Mouse (Mus musculus): ENCODE results near the gene Shc1. TPM values are rescaled to one million over a fixed set of nuclear protein-coding genes. Genes with fewer than 3 reads are reported as not detected.

Shc1 gene
- polyA plus RNA-seq (2012; fragmentation: generic; extraction: Trizol), result 86.3 TPM
- long read RNA-seq, experiment 1, transcript Shc1-202 (12 exons, 2,617 nt), result minor isoform, 8 of 48 reads
- long read RNA-seq, experiment 1, transcript Shc1-201 (13 exons, 3,250 nt), result major isoform, 11 of 48 reads
- long read RNA-seq, experiment 1, partial matches to known transcripts, result 7 of 48 reads
- long read RNA-seq, experiment 1, other reads (novel, unspliced or antisense), result 22 of 48 reads
- long read RNA-seq, experiment 2, transcript Shc1-202 (12 exons, 2,617 nt), result minor isoform, 84 of 582 reads
- long read RNA-seq, experiment 2, transcript Shc1-201 (13 exons, 3,250 nt), result major isoform, 348 of 582 reads
- long read RNA-seq, experiment 2, partial matches to known transcripts, result 32 of 582 reads
- long read RNA-seq, experiment 2, other reads (novel, unspliced or antisense), result 118 of 582 reads

- TF ChIP-seq MAX (IDR thresholded peaks at IDR 0.05) (peak; percentile 71), USF1 (IDR thresholded peaks at IDR 0.05; ENCODE audit: low read depth) (no peak)
- peak within 1 kb of the TSS; percentile 73 for H3K4me3 ChIP-seq (ENCODE audit: insufficient read depth, poor library complexity, severe bottlenecking)
- H3ac ChIP-seq (ENCODE audit: control insufficient read depth, insufficient read length, low read depth), result peak within 1 kb of the TSS; percentile 86
- peaks cover 54% of the 10 kb centered on the region for H3K79me3 ChIP-seq (ENCODE audit: low read depth)
- H3K36me3 ChIP-seq (ENCODE audit: control insufficient read depth, insufficient read depth), result peaks cover 51% of the 10 kb centered on the region
- H3K27me3 ChIP-seq (ENCODE audit: control insufficient read depth, insufficient read depth, insufficient read length), result no peaks in the 10 kb centered on the region
- H3K79me2 ChIP-seq (ENCODE audit: control insufficient read depth, insufficient read depth), result peaks cover 77% of the 10 kb centered on the region
Measured at GRCm38 (mm10) chr3:89418170-89418860, at the start of gene Shc1, which contains the start of gene Cks1b. Shc1 (plus strand) TSS chr3:89418443. Cks1b (minus strand) TSS chr3:89418383.

- TF ChIP-seq MYOG (IDR thresholded peaks at IDR 0.05; ENCODE audit: control insufficient read depth, extremely low read depth, insufficient read length), result no peak
- TF ChIP-seq MAX (IDR thresholded peaks at IDR 0.05), result no peak
- TF ChIP-seq USF1 (IDR thresholded peaks at IDR 0.05; ENCODE audit: low read depth), result no peak
- no peak for TF ChIP-seq CTCF (IDR thresholded peaks at IDR 0.05; ENCODE audit: control insufficient read depth, insufficient read depth, insufficient read length)
- no peak for TF ChIP-seq FOSL1 (IDR thresholded peaks at IDR 0.05; ENCODE audit: insufficient read depth, low read length, poor library complexity, severe bottlenecking)
- TF ChIP-seq CEBPB (IDR thresholded peaks at IDR 0.05; ENCODE audit: low read depth), result no peak
- TF ChIP-seq MYOD1 (IDR thresholded peaks at IDR 0.05; ENCODE audit: control insufficient read depth, insufficient read length, low read depth), result no peak
- Histone ChIP-seq H3K27me3 (ENCODE audit: control insufficient read depth, insufficient read depth, insufficient read length) (peaks cover 7% of the 10 kb centered on the region), H3K4me3 (ENCODE audit: insufficient read depth, poor library complexity, severe bottlenecking) (no peak overlapping the region), H3ac (ENCODE audit: control insufficient read depth, insufficient read length, low read depth) (no peak overlapping the region), H3K36me3 (ENCODE audit: control insufficient read depth, insufficient read depth) (peaks cover under 1% of the 10 kb centered on the region), H3K79me3 (ENCODE audit: low read depth) (no peaks in the 10 kb centered on the region), H3K79me2 (ENCODE audit: control insufficient read depth, insufficient read depth) (no peaks in the 10 kb centered on the region)
Measured at GRCm38 (mm10) chr3:89373581-89374231, 44.5 kb upstream of the Shc1 start.

GRCm38 (mm10) chr3:89377831-89378230 lies 40.4 kb upstream of the Shc1 start:
- no peaks in the 10 kb centered on the region for H3K79me3 ChIP-seq (ENCODE audit: low read depth)
- no peak overlapping the region for H3K4me3 ChIP-seq (ENCODE audit: insufficient read depth, poor library complexity, severe bottlenecking)
- TF ChIP-seq CTCF (IDR thresholded peaks at IDR 0.05; ENCODE audit: control insufficient read depth, insufficient read depth, insufficient read length) (no peak), CEBPB (IDR thresholded peaks at IDR 0.05; ENCODE audit: low read depth) (no peak), MYOG (IDR thresholded peaks at IDR 0.05; ENCODE audit: control insufficient read depth, extremely low read depth, insufficient read length) (no peak), MAX (IDR thresholded peaks at IDR 0.05) (no peak), USF1 (IDR thresholded peaks at IDR 0.05; ENCODE audit: low read depth) (no peak), FOSL1 (IDR thresholded peaks at IDR 0.05; ENCODE audit: insufficient read depth, low read length, poor library complexity, severe bottlenecking) (no peak), MYOD1 (IDR thresholded peaks at IDR 0.05; ENCODE audit: control insufficient read depth, insufficient read length, low read depth) (no peak)
- peaks cover 15% of the 10 kb centered on the region for H3K36me3 ChIP-seq (ENCODE audit: control insufficient read depth, insufficient read depth)
- H3ac ChIP-seq (ENCODE audit: control insufficient read depth, insufficient read length, low read depth), result no peak overlapping the region
- no peaks in the 10 kb centered on the region for H3K27me3 ChIP-seq (ENCODE audit: control insufficient read depth, insufficient read depth, insufficient read length)
- H3K79me2 ChIP-seq (ENCODE audit: control insufficient read depth, insufficient read depth), result peaks cover under 1% of the 10 kb centered on the region

- Histone ChIP-seq H3K4me3 (ENCODE audit: insufficient read depth, poor library complexity, severe bottlenecking) (no peak overlapping the region), H3K27me3 (ENCODE audit: control insufficient read depth, insufficient read depth, insufficient read length) (no peaks in the 10 kb centered on the region), H3K79me3 (ENCODE audit: low read depth) (no peaks in the 10 kb centered on the region), H3K79me2 (ENCODE audit: control insufficient read depth, insufficient read depth) (peaks cover 8% of the 10 kb centered on the region), H3K36me3 (ENCODE audit: control insufficient read depth, insufficient read depth) (peaks cover 15% of the 10 kb centered on the region), H3ac (ENCODE audit: control insufficient read depth, insufficient read length, low read depth) (peak overlapping the region; percentile 27)
- TF ChIP-seq MAX (IDR thresholded peaks at IDR 0.05), result no peak
- peak; percentile 94 for TF ChIP-seq CTCF (IDR thresholded peaks at IDR 0.05; ENCODE audit: control insufficient read depth, insufficient read depth, insufficient read length)
Measured at GRCm38 (mm10) chr3:89378394-89379067, 39.7 kb upstream of the Shc1 start.

- H3K27me3 ChIP-seq (ENCODE audit: control insufficient read depth, insufficient read depth, insufficient read length), result no peaks in the 10 kb centered on the region
- peaks cover 15% of the 10 kb centered on the region for H3K36me3 ChIP-seq (ENCODE audit: control insufficient read depth, insufficient read depth)
- H3ac ChIP-seq (ENCODE audit: control insufficient read depth, insufficient read length, low read depth), result no peak overlapping the region
- no peak overlapping the region for H3K4me3 ChIP-seq (ENCODE audit: insufficient read depth, poor library complexity, severe bottlenecking)
- peaks cover 18% of the 10 kb centered on the region for H3K79me2 ChIP-seq (ENCODE audit: control insufficient read depth, insufficient read depth)
- H3K79me3 ChIP-seq (ENCODE audit: low read depth), result peaks cover 2% of the 10 kb centered on the region
- TF ChIP-seq CTCF (IDR thresholded peaks at IDR 0.05; ENCODE audit: control insufficient read depth, insufficient read depth, insufficient read length) (no peak), USF1 (IDR thresholded peaks at IDR 0.05; ENCODE audit: low read depth) (no peak), FOSL1 (IDR thresholded peaks at IDR 0.05; ENCODE audit: insufficient read depth, low read length, poor library complexity, severe bottlenecking) (no peak), MYOD1 (IDR thresholded peaks at IDR 0.05; ENCODE audit: control insufficient read depth, insufficient read length, low read depth) (no peak), CEBPB (IDR thresholded peaks at IDR 0.05; ENCODE audit: low read depth) (no peak), MYOG (IDR thresholded peaks at IDR 0.05; ENCODE audit: control insufficient read depth, extremely low read depth, insufficient read length) (no peak), MAX (IDR thresholded peaks at IDR 0.05) (no peak)
Measured at GRCm38 (mm10) chr3:89379388-89380131, 38.7 kb upstream of the Shc1 start.
